Mouse (Mus musculus) adrenal gland, adult 2 months (tissue): ENCODE measurements around the gene Foxa2. TPM values are rescaled to one million over a fixed set of nuclear protein-coding genes. Genes with fewer than 3 reads are reported as not detected.

Source experiments
- DNase-seq: peaks from one replicate; pipeline ENCODE4 v3.0.0; 2021
- long read RNA-seq: library from polyadenylated mRNA; stranded (forward); transcript quantifications from one replicate; pipeline ENCODE4 v2.0.0, GENCODE M21; 2021
- polyA plus RNA-seq: library from polyadenylated mRNA; depleted of rRNA; stranded (reverse); fragments of >200 nt; gene quantifications from 2 replicates; pipeline ENCODE4 v1.2.3, GENCODE M21; 2012; rRNA removed
- total RNA-seq, 2 experiments: library from RNA; stranded (reverse); gene quantifications; 2 replicates each; pipeline ENCODE4 v1.2.3; 2021

Foxa2 gene
- total RNA-seq (not detected), polyA plus RNA-seq (0.18 TPM in 1 of 2 replicates, not detected in the other)
- long read RNA-seq: 0 reads

DNA sequence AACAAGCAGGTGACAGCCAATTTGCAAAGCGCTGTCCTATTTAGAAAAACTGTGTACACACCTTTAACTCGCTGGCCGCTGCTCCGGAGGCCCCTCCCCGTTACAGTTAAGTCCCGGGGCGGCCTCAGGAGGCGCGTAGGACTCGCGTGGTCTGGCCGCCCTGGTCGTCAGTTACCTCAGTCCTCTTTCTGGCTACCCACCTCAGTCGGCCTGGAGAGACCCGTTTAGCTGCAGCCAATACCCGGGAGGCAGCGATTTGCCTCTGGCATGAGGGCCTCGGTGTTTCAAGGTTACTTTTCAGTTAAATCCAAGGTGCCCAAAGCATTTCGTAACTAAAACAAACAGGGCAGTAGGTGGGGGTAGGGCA is at the start of gene Foxa2:
TSS of gene Foxa2 (minus strand) at position 171 of the 367 bp plus-strand sequence.
- DNase-seq: peak; percentile 20

DNA sequence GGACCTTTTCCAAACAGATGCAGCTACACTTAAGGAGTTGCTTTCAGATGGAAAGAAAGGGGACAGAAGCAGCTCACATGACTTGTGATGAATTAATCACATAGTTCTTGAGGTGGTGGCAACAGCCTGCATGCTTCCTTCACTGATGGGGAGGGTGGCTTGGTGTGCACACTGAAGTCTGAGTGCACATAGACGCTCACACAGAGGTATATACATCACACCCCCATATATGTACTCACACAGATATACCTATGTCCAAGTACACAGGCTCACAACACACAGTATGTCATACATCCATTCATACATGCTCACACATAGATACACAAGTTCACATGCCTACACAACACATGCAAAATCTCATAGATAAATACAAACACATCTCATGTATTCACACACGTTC is 45.3 kb upstream of the Foxa2 start:
- no peak for DNase-seq

DNA sequence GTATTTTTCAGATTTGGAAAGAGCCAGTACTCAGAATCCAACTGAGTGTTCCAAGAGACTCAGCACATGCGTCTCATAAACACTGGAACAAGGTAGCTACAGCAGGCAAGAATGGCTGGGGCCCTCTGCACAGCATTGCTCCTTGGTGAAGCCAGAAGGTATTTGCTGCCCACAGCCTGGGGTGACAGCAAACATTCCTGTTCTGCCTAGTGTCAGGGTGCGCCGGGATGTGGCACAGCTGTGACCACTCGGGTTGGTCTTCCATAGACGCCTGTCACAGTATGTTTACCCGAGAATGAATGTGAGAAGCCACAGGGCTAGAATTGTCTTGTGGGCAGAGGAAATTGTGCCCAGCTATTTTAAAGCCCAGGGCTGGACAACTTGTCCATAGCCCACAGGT is 44.9 kb upstream of the Foxa2 start:
- no peak for DNase-seq

DNA sequence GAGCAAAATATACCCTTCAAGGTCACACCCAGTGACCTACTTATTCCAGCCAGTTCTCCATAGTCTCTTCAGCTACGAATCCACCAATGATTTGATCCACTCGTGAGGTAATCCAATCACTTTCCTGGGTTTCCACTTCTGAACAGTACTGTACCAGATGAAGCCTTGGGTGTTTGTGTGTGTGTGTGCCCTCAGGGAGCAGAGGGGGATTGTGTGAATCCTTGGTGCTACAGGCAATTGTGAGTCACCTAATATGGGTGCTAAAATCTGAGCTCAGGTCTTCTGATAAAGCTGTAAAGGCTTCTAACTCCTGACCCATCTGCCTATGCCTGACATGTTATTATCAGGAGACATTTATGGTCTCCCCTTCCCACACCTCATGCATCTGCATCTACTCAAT is 43.3 kb upstream of the Foxa2 start:
- no peak for DNase-seq

DNA sequence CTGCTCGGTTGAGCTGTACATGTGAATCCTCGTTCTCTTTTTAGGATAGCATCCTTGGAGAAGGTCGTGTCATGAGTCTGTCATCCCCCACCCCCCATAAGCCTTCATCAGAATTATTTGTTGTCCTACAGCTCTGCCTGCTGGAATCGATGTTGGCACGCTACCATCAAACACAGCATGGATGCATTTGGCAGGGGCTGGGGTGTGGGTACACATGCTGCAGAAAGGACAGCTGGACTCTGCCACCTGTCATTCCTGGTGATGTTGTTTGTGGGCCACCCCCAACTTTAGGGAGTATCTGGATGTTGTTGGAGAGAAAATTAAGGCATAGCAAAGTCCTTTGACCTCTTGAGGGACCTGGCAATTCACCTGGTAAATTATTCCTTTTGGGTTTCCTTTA is 38.8 kb upstream of the Foxa2 start:
- DNase-seq: no peak

DNA sequence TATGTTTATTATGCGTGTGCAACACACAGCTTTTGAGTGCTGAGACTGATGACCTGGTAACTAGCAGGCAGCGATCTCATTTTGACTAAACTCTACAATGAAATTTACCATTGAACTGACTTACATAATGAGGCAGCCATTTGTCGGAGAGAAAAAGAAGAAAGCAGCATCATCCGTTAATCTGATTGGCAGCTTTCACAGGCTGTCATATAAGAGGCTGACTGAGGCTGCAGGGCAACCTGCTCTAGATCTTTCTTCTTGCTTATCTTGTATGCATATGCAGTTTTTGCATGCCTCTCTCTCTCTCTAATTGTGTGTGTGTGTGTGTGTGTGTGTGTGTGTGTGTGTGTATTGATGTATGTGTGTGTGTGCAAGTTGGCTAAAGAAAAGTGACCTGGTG is 38.4 kb upstream of the Foxa2 start:
- DNase-seq: no peak

DNA sequence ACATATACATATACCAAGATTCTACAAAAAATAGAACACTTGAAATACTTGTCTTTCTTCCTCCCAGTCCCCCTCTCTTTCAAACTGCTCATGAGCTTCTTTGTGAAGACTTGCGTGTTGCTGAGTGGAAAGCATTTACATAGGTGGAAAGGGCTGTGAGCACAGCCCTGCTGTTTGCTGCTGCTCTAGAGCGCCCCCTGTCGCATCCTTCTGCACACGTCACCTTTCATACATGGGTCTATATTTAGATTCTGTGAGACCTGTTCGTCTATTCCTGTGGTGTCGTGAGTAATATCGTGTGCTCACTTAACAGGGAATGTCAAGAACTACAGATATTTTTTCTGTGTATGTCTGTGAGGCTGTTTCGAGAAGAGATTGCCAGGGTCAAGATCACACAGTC is 35.5 kb upstream of the Foxa2 start:
- DNase-seq: peak; percentile 38

DNA sequence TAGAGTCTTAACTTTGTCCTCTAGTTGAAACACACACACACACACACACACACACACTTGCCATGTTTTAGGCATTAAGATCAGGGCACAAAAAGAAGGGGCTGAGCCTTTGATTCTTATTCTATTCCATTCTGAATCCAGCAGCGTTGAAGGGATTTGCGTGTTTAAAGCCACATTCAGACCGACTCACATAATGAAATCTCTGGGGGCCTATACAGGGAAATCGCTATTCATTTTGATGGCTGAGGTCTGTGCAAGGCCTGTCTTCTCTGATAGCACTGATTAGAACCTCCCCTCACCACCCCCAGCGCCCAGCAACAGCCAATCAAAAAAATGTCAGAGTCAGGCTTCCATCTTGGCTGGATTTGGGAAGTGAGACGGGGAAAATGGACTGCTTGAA is 13.9 kb upstream of the Foxa2 start:
- DNase-seq: no peak

DNA sequence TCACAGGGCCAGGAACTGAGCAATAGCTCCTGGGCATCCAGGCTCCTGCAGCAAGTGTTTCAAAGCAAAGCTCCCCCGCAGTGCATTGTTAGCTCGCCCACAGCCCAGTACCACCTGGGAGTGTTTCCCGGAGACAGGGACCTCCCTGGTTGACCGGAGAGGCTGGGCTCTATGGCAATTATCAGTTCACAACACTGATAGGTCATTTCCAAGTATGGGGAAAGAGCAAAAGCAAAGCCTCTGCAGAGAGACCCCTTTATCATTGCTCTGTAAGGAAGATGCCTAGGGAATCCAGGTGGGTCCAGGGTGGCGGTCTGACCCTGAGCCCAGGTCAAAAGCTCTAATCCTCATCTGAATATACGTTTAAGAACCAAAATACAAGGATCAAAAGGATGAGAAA is 6.6 kb upstream of the Foxa2 start:
- no peak for DNase-seq

DNA sequence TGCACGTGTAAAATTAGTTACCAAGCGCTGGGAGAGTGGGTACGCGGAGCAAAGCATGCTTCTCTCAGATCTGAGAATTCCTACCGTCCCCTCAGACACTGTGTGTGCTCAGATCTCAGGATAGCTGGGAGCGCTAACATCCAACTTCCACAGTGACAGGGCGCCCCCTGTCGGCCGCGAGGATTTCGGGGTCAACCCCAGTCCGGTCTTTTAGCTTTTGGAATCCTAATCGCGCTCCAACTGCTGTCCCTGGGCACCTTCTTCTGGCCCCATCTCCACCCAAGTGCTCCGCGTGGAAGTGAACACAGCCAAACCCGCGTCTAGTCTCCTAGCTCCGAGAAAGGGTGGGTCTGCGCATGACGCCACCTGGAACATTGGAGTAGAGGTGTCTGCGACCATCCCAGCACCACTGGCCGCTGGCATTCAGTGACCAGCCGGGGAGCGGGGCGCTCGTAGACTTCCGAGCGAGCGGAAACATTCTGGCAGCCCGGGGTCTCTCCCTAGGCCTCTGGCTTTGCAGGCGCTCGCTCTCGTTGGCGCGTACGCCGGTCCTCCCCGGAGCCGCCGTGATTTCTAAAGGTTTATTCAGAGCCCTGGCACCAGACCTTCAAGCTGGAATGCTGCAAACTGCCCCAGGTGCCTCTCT is 1.8 kb upstream of the Foxa2 start:
- peak; percentile 84 for DNase-seq

DNA sequence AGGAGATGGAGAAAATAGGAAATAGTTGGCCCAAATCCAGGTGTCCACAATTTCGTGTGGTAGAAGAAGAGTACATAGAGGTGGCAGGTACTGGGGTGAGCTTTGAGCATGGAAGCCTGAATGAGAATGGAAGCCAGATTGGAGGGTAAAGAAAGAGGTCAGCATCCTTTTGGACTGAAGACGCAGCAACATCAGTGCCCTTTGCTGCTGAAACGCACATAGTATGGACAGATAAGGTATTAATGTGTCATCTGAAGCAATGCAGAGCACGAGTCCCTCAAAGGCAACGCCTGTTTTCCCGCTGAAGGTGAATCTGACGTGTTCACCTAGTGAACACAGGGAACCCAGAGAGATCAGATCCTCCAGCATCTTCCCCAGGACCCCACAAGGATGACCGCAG is 842 bp upstream of the Foxa2 start:
- DNase-seq: no peak

DNA sequence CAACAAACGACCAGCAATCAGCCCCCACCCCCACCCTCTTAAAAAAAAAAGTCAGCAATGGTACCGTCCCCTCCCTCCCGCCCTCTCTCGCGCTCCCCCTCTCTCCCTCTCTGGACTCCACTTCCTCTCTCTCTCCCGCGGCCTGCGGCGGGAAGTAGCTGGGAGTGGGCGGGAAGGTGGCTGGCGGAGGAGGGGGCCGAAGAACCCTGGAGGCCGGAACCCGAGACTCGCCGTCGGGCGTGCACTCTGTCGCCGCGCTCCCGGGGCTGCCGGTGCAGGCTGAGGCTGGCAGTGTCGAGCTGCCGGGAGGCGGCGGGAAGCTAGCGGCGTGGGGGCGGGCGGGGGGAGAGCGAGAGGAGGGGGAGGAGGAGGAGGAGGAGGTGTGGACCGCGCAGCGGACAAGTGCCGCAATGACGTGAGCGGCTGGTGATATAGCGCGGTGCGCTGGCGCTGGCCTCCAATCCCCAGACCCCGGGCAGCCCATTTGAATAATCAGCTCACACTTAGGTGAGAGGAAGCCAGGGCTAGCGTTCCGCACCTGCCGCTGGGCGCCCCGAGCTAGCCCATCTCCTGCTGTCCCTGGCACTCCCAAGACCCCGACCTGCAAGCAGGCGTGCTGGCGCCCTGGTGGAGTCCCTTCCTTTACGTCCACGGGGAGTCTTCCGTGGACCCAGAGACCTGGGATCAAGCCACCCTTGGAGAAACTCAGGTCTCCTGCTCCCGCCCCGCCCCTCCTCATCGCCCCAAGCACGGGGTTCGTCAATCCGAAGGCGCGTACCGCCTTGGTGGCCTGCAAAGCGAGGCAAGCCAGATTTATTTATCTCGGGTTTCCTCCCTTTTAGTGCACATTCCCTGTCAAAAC is 601 bp downstream of the Foxa2 start:
- DNase-seq: no peak

DNA sequence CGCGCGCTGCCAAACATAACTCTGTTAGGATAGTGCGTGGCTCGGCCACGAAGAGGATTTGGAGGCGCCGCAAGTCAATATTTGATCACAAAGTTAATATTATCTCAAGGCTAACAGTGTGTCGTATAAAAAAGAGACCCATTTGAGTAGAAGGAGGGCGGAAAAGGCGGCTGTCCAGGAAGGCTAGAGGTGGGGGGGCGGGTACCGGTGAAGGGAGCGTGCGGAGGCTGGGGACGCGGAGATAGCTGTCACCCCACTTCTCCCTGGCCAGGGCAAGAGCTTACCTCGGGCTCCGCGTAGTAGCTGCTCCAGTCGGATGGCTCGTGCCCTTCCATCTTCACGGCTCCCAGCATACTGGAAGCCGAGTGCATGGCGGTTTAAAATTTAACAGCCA is 1.2 kb downstream of the Foxa2 start:
- DNase-seq: peak; percentile 13

DNA sequence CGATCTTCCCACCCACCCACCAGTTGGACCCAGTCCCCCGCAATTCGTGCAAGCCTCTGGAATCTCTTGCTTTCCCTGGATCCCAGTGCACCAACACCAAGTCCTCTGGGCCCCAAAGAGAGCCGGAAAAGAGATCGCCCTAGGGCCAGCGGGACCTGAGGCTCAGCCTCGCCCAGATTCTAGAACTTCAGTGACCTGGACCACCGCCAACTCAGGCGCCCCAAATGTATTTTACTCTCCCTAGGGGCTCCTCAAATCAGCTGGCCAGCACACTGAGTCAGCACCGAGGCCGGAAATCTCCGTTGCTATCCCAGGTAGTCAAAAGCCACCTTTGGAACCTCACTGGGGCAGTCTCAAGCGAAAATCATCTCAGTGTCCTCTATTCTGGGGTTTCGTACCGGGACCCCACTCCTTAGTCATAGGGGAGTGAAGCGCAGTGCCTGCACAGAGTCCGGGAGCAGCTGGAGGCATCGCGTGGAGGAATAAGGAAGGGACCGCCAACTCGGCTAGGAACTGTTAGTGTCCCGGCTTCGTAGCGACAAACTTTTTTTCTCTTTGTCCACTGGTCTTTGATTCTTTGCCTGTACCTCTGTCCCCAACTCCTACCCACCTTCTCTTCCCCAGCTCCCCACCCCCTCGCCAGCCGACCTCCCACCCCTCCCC is 1.8 kb downstream of the Foxa2 start:
- DNase-seq: no peak

DNA sequence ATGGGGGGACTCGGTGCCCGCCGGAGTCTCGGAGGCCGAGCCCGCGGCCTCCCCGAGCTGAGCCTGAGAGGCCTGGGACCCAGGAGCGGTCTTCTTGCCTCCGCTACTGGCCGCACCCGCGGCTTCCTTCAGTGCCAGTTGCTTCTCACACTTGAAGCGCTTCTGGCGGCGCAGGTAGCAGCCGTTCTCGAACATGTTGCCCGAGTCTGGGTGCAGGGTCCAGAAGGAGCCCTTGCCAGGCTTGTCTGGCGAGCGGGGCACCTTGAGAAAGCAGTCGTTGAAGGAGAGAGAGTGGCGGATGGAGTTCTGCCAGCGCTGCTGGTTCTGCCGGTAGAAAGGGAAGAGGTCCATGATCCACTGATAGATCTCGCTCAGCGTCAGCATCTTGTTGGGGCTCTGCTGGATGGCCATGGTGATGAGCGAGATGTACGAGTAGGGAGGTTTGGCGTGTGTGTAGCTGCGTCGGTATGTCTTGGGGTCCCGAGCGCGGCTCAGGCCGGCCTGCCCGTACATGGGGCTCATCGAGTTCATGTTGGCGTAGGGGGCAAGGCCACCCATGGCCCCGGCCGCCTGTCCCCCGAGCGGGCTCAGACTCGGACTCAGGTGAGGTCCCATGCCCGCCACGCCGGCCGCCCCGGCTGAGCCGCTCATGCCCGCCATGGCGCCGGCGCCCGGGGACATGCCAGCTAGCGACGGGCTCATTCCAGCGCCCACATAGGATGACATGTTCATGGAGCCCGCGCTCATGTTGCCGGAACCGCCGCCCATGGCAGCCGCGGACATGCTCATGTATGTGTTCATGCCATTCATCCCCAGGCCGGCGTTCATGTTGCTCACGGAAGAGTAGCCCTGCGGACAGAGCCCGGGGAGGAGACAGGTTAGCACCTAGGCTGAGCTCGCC is 2.5 kb downstream of the Foxa2 start:
- DNase-seq: no peak

DNA sequence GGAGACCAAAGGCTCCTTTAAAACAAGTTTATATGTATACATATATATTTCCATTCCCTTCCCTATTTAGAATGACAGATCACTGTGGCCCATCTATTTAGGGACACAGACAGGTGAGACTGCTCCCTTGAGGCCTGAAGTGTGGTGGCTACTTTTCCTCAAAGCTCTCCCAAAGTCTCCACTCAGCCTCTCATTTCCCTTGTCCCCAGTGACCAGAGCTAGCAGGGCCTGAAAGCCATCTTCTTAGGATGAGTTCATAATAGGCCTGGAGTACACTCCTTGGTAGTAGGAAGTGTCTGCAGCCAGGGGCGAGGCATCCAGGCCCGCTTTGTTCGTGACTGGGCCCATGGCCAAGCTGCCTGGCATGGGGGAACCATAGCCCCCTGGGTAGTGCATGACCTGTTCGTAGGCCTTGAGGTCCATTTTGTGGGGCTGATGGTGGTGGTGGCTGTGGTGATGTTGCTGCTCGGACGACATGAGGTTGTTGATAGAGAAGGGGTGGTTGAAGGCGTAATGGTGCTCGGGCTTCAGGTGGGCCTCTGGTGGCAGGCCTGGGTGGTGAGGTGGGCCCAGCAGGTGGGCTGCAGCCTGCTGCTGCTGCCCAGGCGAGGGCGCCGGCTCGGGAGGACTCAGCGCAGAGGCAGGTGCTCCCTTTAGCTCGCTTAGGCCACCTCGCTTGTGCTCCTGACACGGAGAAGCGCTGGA is 3.3 kb downstream of the Foxa2 start:
- no peak for DNase-seq

DNA sequence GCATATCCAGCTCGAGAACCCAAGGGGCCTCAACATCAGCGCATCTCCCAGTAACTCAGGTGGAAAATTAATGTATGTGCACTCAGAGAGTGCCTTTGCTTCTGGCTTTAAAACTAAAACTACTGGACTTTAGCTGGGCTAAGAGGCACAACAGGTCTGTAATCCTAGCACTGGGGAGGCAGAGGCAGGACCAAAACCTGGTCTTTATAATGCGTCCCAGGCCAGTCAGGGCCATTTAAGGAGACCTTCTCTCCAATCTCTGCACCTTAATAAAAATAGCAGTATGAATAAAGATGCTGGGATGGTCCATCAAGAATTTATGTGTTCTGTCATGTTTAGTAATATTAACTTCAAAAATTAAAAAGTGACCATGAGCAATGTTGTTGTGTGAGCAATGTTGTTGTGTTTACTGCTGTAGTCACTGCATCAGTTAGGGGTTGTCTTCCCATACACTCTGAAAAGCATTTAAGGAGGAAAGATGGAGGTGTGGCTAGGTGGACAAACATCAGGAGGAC is 4.6 kb downstream of the Foxa2 start:
- DNase-seq: no peak

DNA sequence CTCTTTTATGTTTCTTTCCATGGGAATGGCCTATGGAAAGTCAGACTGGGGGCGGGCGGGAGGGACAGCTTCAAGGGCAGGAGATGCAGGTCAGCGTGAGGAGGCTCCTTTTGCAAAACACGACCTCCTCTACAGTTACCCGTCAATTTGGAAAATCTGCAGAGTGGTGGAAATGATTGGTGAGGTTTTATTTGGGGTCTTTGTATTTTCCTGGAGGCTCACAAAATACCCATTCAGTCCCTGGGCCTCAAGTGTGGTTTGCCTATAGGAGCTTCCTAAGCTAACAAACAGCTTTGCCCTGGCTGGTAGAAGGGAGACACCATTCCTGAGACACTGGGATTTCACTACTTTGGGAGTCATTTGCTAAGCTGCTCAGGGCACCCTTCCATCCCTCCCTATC is 5.4 kb downstream of the Foxa2 start:
- no peak for DNase-seq

DNA sequence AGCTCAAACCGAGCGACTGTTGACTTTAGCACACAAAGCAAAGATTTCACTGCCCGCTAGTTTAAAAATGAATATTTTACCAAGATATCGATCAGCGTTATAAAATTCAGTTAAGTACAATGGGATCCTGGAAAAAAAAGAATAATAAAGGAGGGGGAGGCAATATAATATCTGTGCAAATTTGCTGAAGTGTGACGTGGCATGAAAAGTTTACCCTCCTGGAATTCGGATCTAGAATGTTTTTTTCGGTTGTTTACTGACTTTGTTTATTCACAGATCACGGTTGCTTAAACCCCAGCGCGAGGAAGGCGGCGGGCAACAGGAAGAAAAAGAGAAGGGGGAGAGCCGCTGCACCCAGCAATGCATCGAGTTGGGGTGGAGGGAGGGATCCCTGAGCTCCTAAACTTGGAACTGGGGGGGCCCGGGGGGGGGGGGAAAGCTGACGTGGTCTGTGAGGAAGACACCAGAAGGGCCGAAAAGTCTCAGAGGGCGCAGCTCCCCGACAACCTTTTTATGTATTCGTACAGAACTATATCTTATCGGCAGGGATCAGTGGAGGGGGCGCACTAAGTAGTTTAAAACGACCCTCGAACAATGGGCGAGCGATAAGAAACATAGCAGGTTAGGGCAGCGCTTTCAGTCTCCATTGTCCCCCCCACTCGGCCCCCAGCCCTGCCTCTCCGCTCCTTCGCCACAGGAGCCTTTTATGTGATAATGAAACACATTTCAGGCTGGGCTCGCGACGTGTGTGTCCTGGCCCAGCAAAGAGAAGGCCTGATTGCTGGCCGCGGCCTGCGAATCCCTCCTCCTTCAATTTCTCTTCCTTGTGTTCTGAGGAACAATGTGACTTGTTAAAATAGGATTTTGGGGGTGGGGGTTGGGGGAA is 6.3 kb downstream of the Foxa2 start:
- DNase-seq: no peak
